In genomic region chr10:84559986-84560385, GRCm38 (mm10) we compare ENCODE assay signal across 21 mouse cellular contexts. TPM values are rescaled to one million over a fixed set of nuclear protein-coding genes. Genes with fewer than 3 reads are reported as not detected.
A peak's percentile ranks its signal among the peaks of the same experiment; 100 is the strongest.
DNase-seq lines count a peak whose midpoint lies in the region; TF ChIP-seq lines count a peak whose summit lies in the region.
"Had no signal": no experiment of that assay in that cellular context is flagged by ENCODE, and none has a peak within 500 bp of the region (broad histone marks: within the 10 kb centered on the region; RNA-seq: fewer than 3 reads in every experiment).

No protein-coding gene starts in this region.

- peak overlapping the region; percentile 89 for H3K27ac ChIP-seq in gastrocnemius, adult 2 months
- H3K27ac ChIP-seq: embryonic facial prominence, embryonic 13.5 days; embryonic facial prominence, embryonic 15.5 days; forebrain, embryonic 10.5 days; forebrain, embryonic 12.5 days had no signal

- DNase-seq in gastrocnemius, adult 2 months, result peak; percentile 81
- DNase-seq in gastrocnemius, postnatal 10 days, result no peak
- peak; percentile 54 for DNase-seq in gastrocnemius, postnatal 14 days
- peak; percentile 79 for DNase-seq in gastrocnemius, postnatal 25 days
- DNase-seq in testis, postnatal 10 days (ENCODE audit: low spot score), result no peak
- DNase-seq in frontal cortex, postnatal 36 days (ENCODE audit: low spot score in 2 of 2), result no peak
- DNase-seq: adrenal gland, adult 2 months; adrenal gland, postnatal 10 days; adrenal gland, postnatal 25 days; cerebellum, adult 11 months; cerebellum, adult 18-20 months; cerebellum, adult 8-10 months; cerebellum, adult 9-11 months; cerebellum, postnatal 14 days; cerebellum, postnatal 36 days; embryo, embryonic 11 days had no signal

- no peak for TF ChIP-seq CTCF in gastrocnemius, adult 2 months (IDR thresholded peaks at IDR 0.05)

- intact Hi-C loops in gastrocnemius, adult 2 months (cut with DNase I), result loop anchor here (5.0 kb wide), 1 partner anchor 43 kb away; no protein-coding TSS in a partner anchor
- intact Hi-C loops in gastrocnemius, postnatal 14 days (cut with DNase I; ENCODE audit: low total_unique reads), result no loop called here

- no peak overlapping the region for H3K4me3 ChIP-seq in gastrocnemius, adult 2 months
- H3K4me3 ChIP-seq: embryonic facial prominence, embryonic 13.5 days; embryonic facial prominence, embryonic 15.5 days; erythroblast, embryonic 14.5 days; forebrain, embryonic 10.5 days; forebrain, embryonic 12.5 days had no signal

RNA-seq across cellular contexts. Expression of gene Tcp11l2, which starts 16.4 kb away (rescaled TPM):
- total RNA-seq in gastrocnemius, adult 2 months (2021), result 10 to 100 TPM; 45.4 to 55.7 TPM
- total RNA-seq in gastrocnemius, postnatal 10 days (2021), result 10 to 100 TPM; 68.6 to 88.2 TPM
- total RNA-seq in gastrocnemius, postnatal 14 days (2021), result 100 to 1,000 TPM in 1 of 2 experiments, 10 to 100 TPM in 1; 68.4 to 118 TPM
- total RNA-seq in gastrocnemius, postnatal 25 days (2021), result 10 to 100 TPM; 39.2 to 47.0 TPM

RNA-seq across cellular contexts. Expression of gene Ckap4, which starts 26.1 kb away (rescaled TPM):
- total RNA-seq in gastrocnemius, adult 2 months (2021), result 10 to 100 TPM in 1 of 2 experiments, 1 to 10 TPM in 1; 7.5 to 10.6 TPM
- total RNA-seq in gastrocnemius, postnatal 10 days (2021), result 10 to 100 TPM; 68.6 to 92.0 TPM
- 10 to 100 TPM; 34.0 to 51.7 TPM for total RNA-seq in gastrocnemius, postnatal 14 days (2021)
- total RNA-seq in gastrocnemius, postnatal 25 days (2021), result 10 to 100 TPM; 15.5 to 16.3 TPM

Comparison
In these comparisons a context has a peak if more than half of its experiments do, and no peak if none do; other contexts are left out.
1. DNase-seq: peak in gastrocnemius, adult 2 months (single experiment), gastrocnemius, postnatal 14 days (single experiment) and gastrocnemius, postnatal 25 days (single experiment); none in gastrocnemius, postnatal 10 days (single experiment), testis, postnatal 10 days (single experiment) and frontal cortex, postnatal 36 days (0 of 2).